Mouse (Mus musculus) myocyte (in vitro differentiated cells): ENCODE measurements around the gene Onecut1.

ENCODE experiments used
- CEBPB ChIP-seq: IDR thresholded peaks from 2 replicates; pipeline ENCODE4 v1.6.1; 2011; ENCODE audit warnings: mild to moderate bottlenecking, moderate library complexity; ENCODE audit not compliant: poor library complexity, insufficient read depth, severe bottlenecking
- E2F4 ChIP-seq: IDR thresholded peaks from one replicate; pipeline ENCODE4 v1.6.1; 2011; ENCODE audit warnings: mild to moderate bottlenecking, control low read depth, moderate library complexity; ENCODE audit not compliant: insufficient read depth
- MAX ChIP-seq: IDR thresholded peaks from one replicate; pipeline ENCODE4 v1.6.1; 2011; ENCODE audit warnings: low read depth, mild to moderate bottlenecking, control low read depth
- MYOD1 ChIP-seq, 3 experiments: IDR thresholded peaks; one replicate each; pipeline ENCODE4 v1.6.1; 2011; ENCODE audit warnings: control low read depth in 2 of 3, low read depth in 2 of 3, mild to moderate bottlenecking in 2 of 3, moderate library complexity in 1 of 3; ENCODE audit not compliant: insufficient read length in 2 of 3, control insufficient read depth in 1 of 3
- MYOG ChIP-seq, 3 experiments: IDR thresholded peaks; one replicate each; pipeline ENCODE4 v1.6.1; 2011; ENCODE audit warnings: control low read depth in 2 of 3, low read depth in 2 of 3, mild to moderate bottlenecking in 2 of 3; ENCODE audit not compliant: insufficient read length in 2 of 3, control insufficient read depth in 1 of 3, insufficient read depth in 1 of 3
- POLR2A ChIP-seq: IDR thresholded peaks from one replicate; pipeline ENCODE4 v1.6.1; 2011; ENCODE audit warnings: low read depth, mild to moderate bottlenecking, control low read depth, moderate library complexity; ENCODE audit not compliant: insufficient read length
- POLR2AphosphoS2 ChIP-seq: IDR thresholded peaks from one replicate; pipeline ENCODE4 v1.6.1; 2011; ENCODE audit warnings: low read depth, control low read depth; ENCODE audit not compliant: insufficient read length
- SRF ChIP-seq: IDR thresholded peaks from one replicate; pipeline ENCODE4 v1.6.1; 2011; ENCODE audit warnings: low read depth; ENCODE audit not compliant: control insufficient read depth, insufficient read length
- TCF12 ChIP-seq: IDR thresholded peaks from one replicate; pipeline ENCODE4 v1.6.1; 2011; ENCODE audit warnings: mild to moderate bottlenecking, control low read depth; ENCODE audit not compliant: poor library complexity, insufficient read depth, severe bottlenecking
- TCF3 ChIP-seq: IDR thresholded peaks from one replicate; pipeline ENCODE4 v1.6.1; 2011; ENCODE audit warnings: low read depth, control low read depth; ENCODE audit not compliant: insufficient read length
- USF1 ChIP-seq: IDR thresholded peaks from one replicate; pipeline ENCODE4 v1.6.1; 2011; ENCODE audit warnings: low read depth, mild to moderate bottlenecking, control low read depth, moderate library complexity

DNA sequence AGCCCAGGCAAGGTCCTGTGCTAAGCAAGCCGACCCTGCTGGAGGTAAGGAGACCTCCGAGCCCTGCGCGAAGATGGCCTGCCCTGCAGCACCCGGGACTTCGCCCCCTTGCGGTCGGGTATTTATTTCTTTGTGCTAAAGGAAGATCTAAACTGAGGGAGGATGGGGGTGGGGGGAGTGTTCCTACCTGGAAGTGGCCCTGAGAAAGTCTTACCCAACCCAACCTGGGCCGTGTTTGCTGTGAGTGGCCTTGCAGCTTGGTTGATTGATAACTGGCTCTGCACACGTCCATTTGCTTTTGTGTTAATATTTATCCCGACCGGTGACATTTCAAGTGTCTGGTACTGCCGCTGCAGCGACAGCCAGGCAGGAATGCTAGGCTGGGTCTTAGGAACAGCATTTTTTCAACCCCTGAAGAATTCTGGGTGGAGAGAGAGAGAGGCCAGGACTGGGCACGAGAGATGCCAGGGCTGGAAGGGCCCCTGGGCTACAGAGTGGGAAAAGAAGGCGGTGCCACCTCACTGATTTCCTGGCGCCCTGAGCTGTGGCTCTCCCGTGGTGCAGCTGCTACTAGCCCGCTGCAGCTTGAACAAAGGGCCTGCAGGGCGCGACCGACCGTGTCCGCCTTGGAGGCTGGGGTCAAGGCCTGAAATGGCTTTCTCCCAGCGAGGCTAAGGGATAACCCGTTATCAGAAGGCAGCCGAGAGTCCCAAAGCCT lies 5.0 kb downstream of the Onecut1 start:
- TF ChIP-seq MYOG (IDR thresholded peaks at IDR 0.05; ENCODE audit: control insufficient read depth in 1 of 3, insufficient read depth in 1 of 3, insufficient read length in 2 of 3, low read depth in 2 of 3) (no peak), POLR2A (no peak), POLR2AphosphoS2 (no peak), USF1 (no peak), MAX (no peak), TCF3 (no peak), E2F4 (no peak), CEBPB (no peak), MYOD1 (IDR thresholded peaks at IDR 0.05; ENCODE audit: control insufficient read depth in 1 of 3, insufficient read length in 2 of 3, low read depth in 2 of 3) (no peak), TCF12 (no peak), SRF (no peak)
